Mouse (Mus musculus): ENCODE measurements around the gene Ccdc62. TPM values are rescaled to one million over a fixed set of nuclear protein-coding genes. Genes with fewer than 3 reads are reported as not detected.

The Ccdc62 gene
- polyA plus RNA-seq, 1 experiment from 2014 or later = 6.2 TPM

- WGBS = 57% methylated on average over 4 of the region's 4 CpGs
- no peaks in the 10 kb centered on the region for H3K27me3 ChIP-seq (ENCODE audit: control insufficient read depth, insufficient read depth, low read length)
- H3K27ac ChIP-seq (replicated peaks in 1 of 2; ENCODE audit: control insufficient read depth in 1 of 2, insufficient read depth in 1 of 2, low read depth in 2 of 2, low read length in 2 of 2) = 0 out of 4 replicates have a peak overlapping the region, but pooled peaks have one; percentile 5 to 20
- H3K9ac ChIP-seq (ENCODE audit: low read length) = no peak overlapping the region
- H3K4me3 ChIP-seq (ENCODE audit: control insufficient read depth in 1 of 2, insufficient read depth in 1 of 2, low read depth in 1 of 2, low read length in 2 of 2) = no peak overlapping the region
- H3K4me1 ChIP-seq (ENCODE audit: control insufficient read depth in 2 of 2, insufficient read depth in 2 of 2, low read length in 2 of 2) = peaks cover 35 to 46% of the 10 kb centered on the region in 2 experiments
- no peak overlapping the region for H3K4me2 ChIP-seq (ENCODE audit: low read length)
- no peaks in the 10 kb centered on the region for H3K36me3 ChIP-seq (ENCODE audit: control insufficient read depth, insufficient read depth, low read length)
- no peak for ATAC-seq (ENCODE audit: insufficient number of reproducible peaks, insufficient read depth, low FRiP score, low read depth)
- no peaks in the 10 kb centered on the region for H3K9me3 ChIP-seq (ENCODE audit: control insufficient read depth, low read length)
Measured at GRCm38 (mm10) chr5:123979980-123980369, 49.5 kb downstream of the Ccdc62 start.

- H3K4me3 ChIP-seq (ENCODE audit: control insufficient read depth in 1 of 2, insufficient read depth in 1 of 2, low read depth in 1 of 2, low read length in 2 of 2) = no peak overlapping the region
- H3K4me1 ChIP-seq (ENCODE audit: control insufficient read depth in 2 of 2, insufficient read depth in 2 of 2, low read length in 2 of 2) = peaks cover 41 to 53% of the 10 kb centered on the region in 2 experiments
- no peaks in the 10 kb centered on the region for H3K36me3 ChIP-seq (ENCODE audit: control insufficient read depth, insufficient read depth, low read length)
- H3K4me2 ChIP-seq (ENCODE audit: low read length) = peak overlapping the region; percentile 22; the same call in 1 of the 2 replicates
- no peak for ATAC-seq (ENCODE audit: insufficient number of reproducible peaks, insufficient read depth, low FRiP score, low read depth)
- H3K9me3 ChIP-seq (ENCODE audit: control insufficient read depth, low read length) = no peaks in the 10 kb centered on the region
- no peak overlapping the region for H3K9ac ChIP-seq (ENCODE audit: low read length)
- H3K27ac ChIP-seq (replicated peaks in 1 of 2; ENCODE audit: control insufficient read depth in 1 of 2, insufficient read depth in 1 of 2, low read depth in 2 of 2, low read length in 2 of 2) = peak overlapping the region; percentile 45 to 55
- WGBS = 79% methylated on average over 9 of the region's 9 CpGs
- H3K27me3 ChIP-seq (ENCODE audit: control insufficient read depth, insufficient read depth, low read length) = no peaks in the 10 kb centered on the region
Measured at GRCm38 (mm10) chr5:123980521-123981249, 50.2 kb downstream of the Ccdc62 start.

GRCm38 (mm10) chr5:123981250-123981554 is 50.7 kb downstream of the Ccdc62 start:
- ATAC-seq (ENCODE audit: insufficient number of reproducible peaks, insufficient read depth, low FRiP score, low read depth) = no peak
- Histone ChIP-seq H3K9me3 (ENCODE audit: control insufficient read depth, low read length) (no peaks in the 10 kb centered on the region), H3K9ac (ENCODE audit: low read length) (no peak overlapping the region), H3K4me1 (ENCODE audit: control insufficient read depth in 2 of 2, insufficient read depth in 2 of 2, low read length in 2 of 2) (peaks cover 43 to 58% of the 10 kb centered on the region in 2 experiments), H3K4me2 (ENCODE audit: low read length) (peak overlapping the region; percentile 22; the same call in 1 of the 2 replicates), H3K27me3 (ENCODE audit: control insufficient read depth, insufficient read depth, low read length) (no peaks in the 10 kb centered on the region), H3K4me3 (ENCODE audit: control insufficient read depth in 1 of 2, insufficient read depth in 1 of 2, low read depth in 1 of 2, low read length in 2 of 2) (no peak overlapping the region), H3K27ac (replicated peaks in 1 of 2; ENCODE audit: control insufficient read depth in 1 of 2, insufficient read depth in 1 of 2, low read depth in 2 of 2, low read length in 2 of 2) (peak overlapping the region; percentile 45 to 55), H3K36me3 (ENCODE audit: control insufficient read depth, insufficient read depth, low read length) (no peaks in the 10 kb centered on the region)
- 42% methylated on average over 6 of the region's 6 CpGs for WGBS

GRCm38 (mm10) chr5:123982838-123983237 is 52.4 kb downstream of the Ccdc62 start:
- no peak for ATAC-seq (ENCODE audit: insufficient number of reproducible peaks, insufficient read depth, low FRiP score, low read depth)

GRCm38 (mm10) chr5:123985434-123985833 is 55.0 kb downstream of the Ccdc62 start:
- Histone ChIP-seq H3K4me2 (ENCODE audit: low read length) (no peak overlapping the region), H3K9me3 (ENCODE audit: control insufficient read depth, low read length) (no peaks in the 10 kb centered on the region), H3K4me3 (ENCODE audit: control insufficient read depth in 1 of 2, insufficient read depth in 1 of 2, low read depth in 1 of 2, low read length in 2 of 2) (no peak overlapping the region), H3K4me1 (ENCODE audit: control insufficient read depth in 2 of 2, insufficient read depth in 2 of 2, low read length in 2 of 2) (peaks cover 31 to 48% of the 10 kb centered on the region in 2 experiments), H3K9ac (ENCODE audit: low read length) (no peak overlapping the region), H3K27ac (replicated peaks in 1 of 2; ENCODE audit: control insufficient read depth in 1 of 2, insufficient read depth in 1 of 2, low read depth in 2 of 2, low read length in 2 of 2) (no peak overlapping the region; a peak in 1 of 4 replicates), H3K27me3 (ENCODE audit: control insufficient read depth, insufficient read depth, low read length) (no peaks in the 10 kb centered on the region), H3K36me3 (ENCODE audit: control insufficient read depth, insufficient read depth, low read length) (no peaks in the 10 kb centered on the region)
- WGBS = 56% methylated on average over 9 of the region's 9 CpGs
- ATAC-seq (ENCODE audit: insufficient number of reproducible peaks, insufficient read depth, low FRiP score, low read depth) = peak; percentile 18; the same call in 1 of the 2 replicates

More at GRCm38 (mm10) chr5:123982838-123983237, 52.4 kb downstream of the Ccdc62 start:
- Histone ChIP-seq H3K9me3 (ENCODE audit: control insufficient read depth, low read length) (no peaks in the 10 kb centered on the region), H3K27ac (replicated peaks in 1 of 2; ENCODE audit: control insufficient read depth in 1 of 2, insufficient read depth in 1 of 2, low read depth in 2 of 2, low read length in 2 of 2) (no peak overlapping the region), H3K4me1 (ENCODE audit: control insufficient read depth in 2 of 2, insufficient read depth in 2 of 2, low read length in 2 of 2) (peaks cover 43 to 60% of the 10 kb centered on the region in 2 experiments), H3K4me2 (ENCODE audit: low read length) (no peak overlapping the region), H3K4me3 (ENCODE audit: control insufficient read depth in 1 of 2, insufficient read depth in 1 of 2, low read depth in 1 of 2, low read length in 2 of 2) (no peak overlapping the region), H3K9ac (ENCODE audit: low read length) (no peak overlapping the region), H3K36me3 (ENCODE audit: control insufficient read depth, insufficient read depth, low read length) (no peaks in the 10 kb centered on the region), H3K27me3 (ENCODE audit: control insufficient read depth, insufficient read depth, low read length) (no peaks in the 10 kb centered on the region)
- WGBS = 70% methylated on average over 11 of the region's 11 CpGs

GRCm38 (mm10) chr5:123986925-123987324 is 56.4 kb downstream of the Ccdc62 start:
- Histone ChIP-seq H3K4me3 (ENCODE audit: control insufficient read depth in 1 of 2, insufficient read depth in 1 of 2, low read depth in 1 of 2, low read length in 2 of 2) (no peak overlapping the region), H3K9me3 (ENCODE audit: control insufficient read depth, low read length) (no peaks in the 10 kb centered on the region), H3K36me3 (ENCODE audit: control insufficient read depth, insufficient read depth, low read length) (no peaks in the 10 kb centered on the region), H3K27ac (replicated peaks in 1 of 2; ENCODE audit: control insufficient read depth in 1 of 2, insufficient read depth in 1 of 2, low read depth in 2 of 2, low read length in 2 of 2) (no peak overlapping the region), H3K4me2 (ENCODE audit: low read length) (no peak overlapping the region), H3K27me3 (ENCODE audit: control insufficient read depth, insufficient read depth, low read length) (no peaks in the 10 kb centered on the region), H3K9ac (ENCODE audit: low read length) (no peak overlapping the region), H3K4me1 (ENCODE audit: control insufficient read depth in 2 of 2, insufficient read depth in 2 of 2, low read length in 2 of 2) (peaks cover 28 to 38% of the 10 kb centered on the region in 2 experiments)
- WGBS = 57% methylated on average over 2 of the region's 2 CpGs
- ATAC-seq (ENCODE audit: insufficient number of reproducible peaks, insufficient read depth, low FRiP score, low read depth) = no peak

GRCm38 (mm10) chr5:123987511-123987910 is 57.0 kb downstream of the Ccdc62 start:
- no peaks in the 10 kb centered on the region for H3K36me3 ChIP-seq (ENCODE audit: control insufficient read depth, insufficient read depth, low read length)
- no peak overlapping the region for H3K9ac ChIP-seq (ENCODE audit: low read length)
- H3K27ac ChIP-seq (replicated peaks in 1 of 2; ENCODE audit: control insufficient read depth in 1 of 2, insufficient read depth in 1 of 2, low read depth in 2 of 2, low read length in 2 of 2) = no peak overlapping the region
- no peak for ATAC-seq (ENCODE audit: insufficient number of reproducible peaks, insufficient read depth, low FRiP score, low read depth)
- 76% methylated on average over 4 of the region's 4 CpGs for WGBS
- no peak overlapping the region for H3K4me2 ChIP-seq (ENCODE audit: low read length)
- H3K27me3 ChIP-seq (ENCODE audit: control insufficient read depth, insufficient read depth, low read length) = no peaks in the 10 kb centered on the region
- no peak overlapping the region for H3K4me3 ChIP-seq (ENCODE audit: control insufficient read depth in 1 of 2, insufficient read depth in 1 of 2, low read depth in 1 of 2, low read length in 2 of 2)
- H3K4me1 ChIP-seq (ENCODE audit: control insufficient read depth in 2 of 2, insufficient read depth in 2 of 2, low read length in 2 of 2) = peaks cover 30 to 39% of the 10 kb centered on the region in 2 experiments
- H3K9me3 ChIP-seq (ENCODE audit: control insufficient read depth, low read length) = no peaks in the 10 kb centered on the region

All from heart, embryonic 14.5 days (tissue).